Mouse (Mus musculus) right cerebral cortex, adult 18-20 months (tissue): ENCODE data around the gene Myof.

ENCODE experiments used
- DNase-seq: peaks from one replicate; pipeline ENCODE4 v3.0.0; 2022; ENCODE audit warnings: mixed read lengths

The Myof gene

DNA sequence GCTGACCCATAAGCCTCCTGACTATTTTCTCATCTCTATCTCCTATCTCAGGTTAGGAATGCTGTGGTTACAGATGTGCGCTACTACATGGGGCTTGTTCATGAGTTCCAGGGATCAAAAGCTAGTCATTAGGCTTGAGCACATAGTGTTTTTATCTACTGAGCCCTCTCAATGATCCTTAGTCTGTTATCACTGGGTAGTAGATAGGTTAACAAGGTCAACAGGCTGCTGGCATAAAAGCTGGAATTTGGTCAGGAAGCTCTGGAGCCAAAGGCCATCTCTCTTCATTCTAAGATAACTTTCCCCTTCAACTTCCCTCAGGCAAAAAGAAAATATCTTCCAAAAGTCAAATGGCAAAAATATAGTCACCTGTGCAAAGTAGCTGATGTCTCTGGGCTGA is 183.1 kb downstream of the Myof start:
- DNase-seq: no peak

DNA sequence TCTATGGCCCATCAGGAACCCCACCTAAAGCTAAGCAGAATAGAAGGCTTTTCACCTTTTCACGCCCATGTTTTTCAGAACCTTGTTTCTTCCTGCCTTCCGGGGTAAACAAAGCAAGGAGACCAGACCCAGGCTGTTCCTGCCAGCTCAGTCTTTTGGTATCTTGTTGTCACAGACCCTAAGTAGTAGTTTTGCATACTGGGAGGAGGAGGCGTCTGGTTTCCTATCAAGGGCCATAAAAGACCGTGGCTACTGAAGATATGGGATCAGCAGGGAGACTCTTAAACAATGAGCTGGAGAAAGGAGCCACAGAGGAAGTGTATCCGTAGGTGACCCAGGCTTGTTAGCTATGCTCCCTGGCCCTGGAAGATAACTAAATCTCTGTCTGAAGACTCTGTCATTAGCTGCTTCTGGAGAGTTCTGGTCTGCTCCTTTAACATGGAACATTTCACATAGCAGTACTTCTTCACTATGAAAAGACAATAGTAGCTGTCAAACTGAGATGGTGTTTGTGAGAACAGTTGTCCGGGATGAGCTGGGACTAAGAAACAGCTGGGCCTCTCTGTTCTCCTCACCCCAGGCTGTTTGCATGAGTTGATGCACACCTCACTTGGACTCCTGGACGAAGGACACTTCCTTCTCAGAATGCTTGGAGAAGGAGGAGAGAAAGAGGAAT is 184.8 kb downstream of the Myof start:
- no peak for DNase-seq

DNA sequence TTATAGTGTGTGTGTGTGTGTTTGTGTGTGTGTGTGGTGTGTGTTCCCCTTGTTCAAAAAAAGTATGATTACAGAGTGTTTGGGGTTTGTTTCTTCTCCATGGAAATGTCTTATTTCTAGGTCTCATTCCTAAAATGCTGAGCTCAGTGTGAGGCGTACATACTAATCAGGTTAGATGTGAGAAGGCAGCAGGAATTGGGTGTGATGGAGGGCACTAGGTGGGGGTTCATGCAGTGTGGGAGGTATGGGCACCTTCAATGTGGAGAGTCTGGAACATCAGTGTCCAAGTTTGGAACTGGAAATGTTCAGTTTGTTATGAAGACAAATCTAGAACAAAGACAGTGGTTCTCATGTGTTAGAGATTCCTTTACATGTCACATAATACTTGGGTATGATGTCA is 191.3 kb downstream of the Myof start:
- no peak for DNase-seq

DNA sequence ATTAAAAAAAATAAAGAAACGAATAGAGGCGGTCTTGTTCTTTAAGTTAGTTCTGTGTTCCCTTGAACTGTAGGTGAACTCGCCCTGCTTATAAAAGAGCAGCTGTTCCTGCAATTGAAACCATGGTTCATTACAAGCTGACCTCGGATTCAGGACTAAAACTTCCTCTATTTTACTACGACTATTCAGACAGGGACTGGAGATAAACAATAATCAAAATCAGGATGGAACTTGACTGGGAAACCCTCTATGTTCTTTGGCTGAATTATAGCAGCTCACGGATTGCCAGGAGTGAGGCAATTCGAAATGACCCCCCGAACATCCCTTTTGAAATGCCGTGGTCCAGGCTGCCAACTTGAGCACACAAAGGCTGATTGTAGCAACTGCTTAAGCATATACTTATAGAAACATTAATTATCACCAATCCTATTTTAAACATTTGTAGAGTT is 191.8 kb downstream of the Myof start:
- no peak for DNase-seq
